Mouse (Mus musculus): ENCODE measurements around the gene Mylk2. TPM values are rescaled to one million over a fixed set of nuclear protein-coding genes. Genes with fewer than 3 reads are reported as not detected.

The Mylk2 gene
- polyA plus RNA-seq (2015; fragmentation: Nextera tagmentation; extraction: Ambion mirVana): 0.14 TPM in 1 of 2 replicates, not detected in the other

DNA sequence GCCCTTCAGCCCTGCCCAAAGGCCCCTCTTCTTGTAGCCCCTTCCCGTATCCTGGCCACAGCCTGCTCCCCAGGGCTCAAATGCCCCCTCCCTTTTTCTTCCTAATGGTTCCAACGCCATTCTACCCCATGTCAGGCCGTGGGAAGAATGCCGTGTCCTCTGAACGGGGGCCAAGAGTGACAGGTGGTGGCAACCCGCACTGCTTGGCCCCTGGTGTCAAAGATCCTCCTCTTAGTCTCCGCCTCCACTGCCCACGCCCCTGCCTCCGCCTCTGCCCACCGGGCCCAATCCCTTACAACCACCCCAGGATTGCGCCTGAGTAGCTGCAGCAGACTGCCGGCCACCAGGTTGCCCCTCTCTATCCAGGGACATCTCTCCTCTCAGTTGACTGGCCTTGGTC lies at the start of gene Mylk2:
TSS of gene Mylk2 (plus strand) at position 322 of the 400 bp plus-strand sequence.
- H3K4me2 ChIP-seq (ENCODE audit: low read length): no peak within 1 kb of the TSS
- WGBS: 17% methylated on average over 12 of the region's 12 CpGs
- ATAC-seq: no peak
- no peaks in the 10 kb centered on the region for H3K9me3 ChIP-seq (replicated peaks; ENCODE audit: control insufficient read depth, low read length, poor library complexity, severe bottlenecking)
- H3K27ac ChIP-seq (ENCODE audit: low read length): no peak within 1 kb of the TSS
- peaks cover 23% of the 10 kb centered on the region for H3K27me3 ChIP-seq (ENCODE audit: control insufficient read depth, insufficient read depth, low read depth, low read length)
- no peak within 1 kb of the TSS for H3K9ac ChIP-seq (ENCODE audit: low read depth, low read length)
- no peaks in the 10 kb centered on the region for H3K36me3 ChIP-seq (ENCODE audit: control insufficient read depth, insufficient read depth, low read length)
- peaks cover 3% of the 10 kb centered on the region; the same call in 1 of the 2 replicates for H3K4me1 ChIP-seq (ENCODE audit: control insufficient read depth, insufficient read depth, low read length)
- no peak within 1 kb of the TSS for H3K4me3 ChIP-seq (ENCODE audit: low read depth, low read length)

- Histone ChIP-seq H3K4me2 (ENCODE audit: low read length) (no peak overlapping the region), H3K27me3 (ENCODE audit: control insufficient read depth, insufficient read depth, low read depth, low read length) (no peaks in the 10 kb centered on the region), H3K9me3 (replicated peaks; ENCODE audit: control insufficient read depth, low read length, poor library complexity, severe bottlenecking) (no peaks in the 10 kb centered on the region), H3K9ac (ENCODE audit: low read depth, low read length) (no peak overlapping the region), H3K4me1 (ENCODE audit: control insufficient read depth, insufficient read depth, low read length) (no peaks in the 10 kb centered on the region), H3K4me3 (ENCODE audit: low read depth, low read length) (no peak overlapping the region), H3K27ac (ENCODE audit: low read length) (no peak overlapping the region), H3K36me3 (ENCODE audit: control insufficient read depth, insufficient read depth, low read length) (no peaks in the 10 kb centered on the region)
- ATAC-seq: no peak
- WGBS: 100% methylated on average over 1 of the region's 1 CpGs
Observed at GRCm38 (mm10) chr2:152861891-152862290, 49.3 kb upstream of the Mylk2 start.

DNA sequence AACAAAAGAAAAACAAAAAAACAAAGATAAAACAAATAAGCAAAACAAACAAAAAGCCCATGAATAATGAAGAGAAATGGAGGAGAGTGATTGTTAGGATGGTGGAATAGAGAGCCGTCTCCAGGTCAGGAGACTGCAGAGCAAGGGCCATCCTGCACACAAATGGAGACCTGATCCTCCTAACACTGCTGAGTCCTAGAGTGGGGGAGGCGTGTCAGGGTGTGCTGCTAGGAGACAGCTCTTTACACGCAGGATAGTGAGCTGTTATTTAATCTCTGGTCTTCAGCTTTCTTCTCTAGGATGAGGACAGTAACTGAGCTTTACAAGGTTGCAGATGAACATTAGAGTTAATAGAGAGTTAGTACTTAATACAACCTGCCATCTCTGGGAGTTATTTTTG lies 48.5 kb upstream of the Mylk2 start:
- H3K4me3 ChIP-seq (ENCODE audit: low read depth, low read length): no peak overlapping the region
- H3K27me3 ChIP-seq (ENCODE audit: control insufficient read depth, insufficient read depth, low read depth, low read length): no peaks in the 10 kb centered on the region
- no peak overlapping the region for H3K9ac ChIP-seq (ENCODE audit: low read depth, low read length)
- WGBS: 66% methylated on average over 3 of the region's 3 CpGs
- no peaks in the 10 kb centered on the region for H3K9me3 ChIP-seq (replicated peaks; ENCODE audit: control insufficient read depth, low read length, poor library complexity, severe bottlenecking)
- ATAC-seq: no peak
- H3K4me1 ChIP-seq (ENCODE audit: control insufficient read depth, insufficient read depth, low read length): no peaks in the 10 kb centered on the region
- H3K27ac ChIP-seq (ENCODE audit: low read length): no peak overlapping the region
- no peaks in the 10 kb centered on the region for H3K36me3 ChIP-seq (ENCODE audit: control insufficient read depth, insufficient read depth, low read length)
- H3K4me2 ChIP-seq (ENCODE audit: low read length): no peak overlapping the region

DNA sequence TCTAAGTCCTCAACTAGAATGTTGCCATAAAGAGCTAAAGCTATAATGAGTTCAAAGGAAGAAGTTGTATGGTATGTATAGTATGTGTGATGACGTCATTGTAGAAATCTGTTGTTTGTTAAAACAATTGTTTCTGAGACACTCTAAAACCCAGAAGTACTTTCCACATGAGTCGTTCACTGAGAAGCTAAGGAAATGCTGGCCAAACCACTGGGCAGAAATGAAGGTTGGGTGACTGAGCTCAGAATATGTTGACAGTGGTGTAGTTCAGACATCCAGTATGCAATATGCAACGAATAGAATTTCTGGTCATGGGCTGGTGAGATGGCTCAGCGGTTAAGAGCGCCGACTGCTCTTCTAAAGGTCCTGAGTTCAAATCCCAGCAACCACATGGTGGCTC lies 47.8 kb upstream of the Mylk2 start:
- Histone ChIP-seq H3K27me3 (ENCODE audit: control insufficient read depth, insufficient read depth, low read depth, low read length) (no peaks in the 10 kb centered on the region), H3K4me3 (ENCODE audit: low read depth, low read length) (no peak overlapping the region), H3K9ac (ENCODE audit: low read depth, low read length) (no peak overlapping the region), H3K36me3 (ENCODE audit: control insufficient read depth, insufficient read depth, low read length) (no peaks in the 10 kb centered on the region), H3K4me2 (ENCODE audit: low read length) (no peak overlapping the region), H3K9me3 (replicated peaks; ENCODE audit: control insufficient read depth, low read length, poor library complexity, severe bottlenecking) (no peaks in the 10 kb centered on the region), H3K27ac (ENCODE audit: low read length) (no peak overlapping the region), H3K4me1 (ENCODE audit: control insufficient read depth, insufficient read depth, low read length) (no peaks in the 10 kb centered on the region)
- no peak for ATAC-seq
- WGBS: 95% methylated on average over 6 of the region's 6 CpGs

GRCm38 (mm10) chr2:152878239-152878638 lies 32.9 kb upstream of the Mylk2 start:
- Histone ChIP-seq H3K9ac (ENCODE audit: low read depth, low read length) (no peak overlapping the region), H3K4me1 (ENCODE audit: control insufficient read depth, insufficient read depth, low read length) (no peaks in the 10 kb centered on the region), H3K36me3 (ENCODE audit: control insufficient read depth, insufficient read depth, low read length) (no peaks in the 10 kb centered on the region), H3K27me3 (ENCODE audit: control insufficient read depth, insufficient read depth, low read depth, low read length) (no peaks in the 10 kb centered on the region), H3K9me3 (replicated peaks; ENCODE audit: control insufficient read depth, low read length, poor library complexity, severe bottlenecking) (no peaks in the 10 kb centered on the region), H3K4me2 (ENCODE audit: low read length) (no peak overlapping the region), H3K27ac (ENCODE audit: low read length) (no peak overlapping the region), H3K4me3 (ENCODE audit: low read depth, low read length) (no peak overlapping the region)
- ATAC-seq: no peak
- WGBS: 91% methylated on average over 3 of the region's 3 CpGs

GRCm38 (mm10) chr2:152880898-152881297 lies 30.3 kb upstream of the Mylk2 start:
- Histone ChIP-seq H3K27me3 (ENCODE audit: control insufficient read depth, insufficient read depth, low read depth, low read length) (no peaks in the 10 kb centered on the region), H3K27ac (ENCODE audit: low read length) (no peak overlapping the region), H3K9ac (ENCODE audit: low read depth, low read length) (no peak overlapping the region), H3K36me3 (ENCODE audit: control insufficient read depth, insufficient read depth, low read length) (no peaks in the 10 kb centered on the region), H3K4me2 (ENCODE audit: low read length) (no peak overlapping the region), H3K4me1 (ENCODE audit: control insufficient read depth, insufficient read depth, low read length) (no peaks in the 10 kb centered on the region), H3K9me3 (replicated peaks; ENCODE audit: control insufficient read depth, low read length, poor library complexity, severe bottlenecking) (no peaks in the 10 kb centered on the region), H3K4me3 (ENCODE audit: low read depth, low read length) (no peak overlapping the region)
- WGBS: 94% methylated on average over 13 of the region's 13 CpGs
- ATAC-seq: no peak

DNA sequence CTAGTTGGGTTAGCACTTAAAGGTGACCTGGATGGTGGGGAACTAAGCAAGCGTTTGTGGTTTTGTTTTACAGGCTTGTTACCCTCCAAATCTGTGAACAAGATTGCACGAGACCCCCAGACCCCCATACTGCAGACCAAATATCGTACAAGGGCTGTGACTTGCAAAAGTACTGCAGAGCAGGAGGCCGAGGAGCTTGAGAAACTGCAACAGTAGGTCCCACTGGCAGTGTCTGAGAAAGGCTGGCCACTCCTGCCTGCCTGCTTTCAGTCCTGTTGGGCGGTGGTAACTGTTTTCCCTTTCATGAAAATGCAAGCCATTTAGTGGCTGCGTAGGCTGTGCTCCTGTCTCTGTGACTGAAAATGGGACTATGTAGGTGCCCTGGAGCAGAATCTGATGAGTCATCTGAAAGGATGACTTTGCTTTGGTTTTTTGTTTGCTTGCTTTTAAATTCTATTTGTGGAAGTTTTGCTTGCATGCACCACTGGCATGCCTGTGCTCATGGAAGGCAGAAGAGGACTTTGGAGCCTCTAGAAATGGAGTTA lies 27.0 kb upstream of the Mylk2 start:
- H3K4me1 ChIP-seq (ENCODE audit: control insufficient read depth, insufficient read depth, low read length): no peaks in the 10 kb centered on the region
- H3K27me3 ChIP-seq (ENCODE audit: control insufficient read depth, insufficient read depth, low read depth, low read length): no peaks in the 10 kb centered on the region
- no peak overlapping the region for H3K9ac ChIP-seq (ENCODE audit: low read depth, low read length)
- no peak overlapping the region for H3K4me2 ChIP-seq (ENCODE audit: low read length)
- H3K27ac ChIP-seq (ENCODE audit: low read length): no peak overlapping the region
- ATAC-seq: no peak
- H3K4me3 ChIP-seq (ENCODE audit: low read depth, low read length): no peak overlapping the region
- H3K9me3 ChIP-seq (replicated peaks; ENCODE audit: control insufficient read depth, low read length, poor library complexity, severe bottlenecking): no peaks in the 10 kb centered on the region
- WGBS: 96% methylated on average over 6 of the region's 6 CpGs
- H3K36me3 ChIP-seq (ENCODE audit: control insufficient read depth, insufficient read depth, low read length): no peaks in the 10 kb centered on the region

- no peak overlapping the region for H3K27ac ChIP-seq (ENCODE audit: low read length)
- no peaks in the 10 kb centered on the region for H3K9me3 ChIP-seq (replicated peaks; ENCODE audit: control insufficient read depth, low read length, poor library complexity, severe bottlenecking)
- no peak overlapping the region for H3K4me3 ChIP-seq (ENCODE audit: low read depth, low read length)
- no peaks in the 10 kb centered on the region for H3K27me3 ChIP-seq (ENCODE audit: control insufficient read depth, insufficient read depth, low read depth, low read length)
- H3K36me3 ChIP-seq (ENCODE audit: control insufficient read depth, insufficient read depth, low read length): no peaks in the 10 kb centered on the region
- H3K4me2 ChIP-seq (ENCODE audit: low read length): no peak overlapping the region
- 94% methylated on average over 3 of the region's 3 CpGs for WGBS
- no peaks in the 10 kb centered on the region for H3K4me1 ChIP-seq (ENCODE audit: control insufficient read depth, insufficient read depth, low read length)
- ATAC-seq: no peak
- no peak overlapping the region for H3K9ac ChIP-seq (ENCODE audit: low read depth, low read length)
Observed at GRCm38 (mm10) chr2:152887230-152887629, 23.9 kb upstream of the Mylk2 start.

DNA sequence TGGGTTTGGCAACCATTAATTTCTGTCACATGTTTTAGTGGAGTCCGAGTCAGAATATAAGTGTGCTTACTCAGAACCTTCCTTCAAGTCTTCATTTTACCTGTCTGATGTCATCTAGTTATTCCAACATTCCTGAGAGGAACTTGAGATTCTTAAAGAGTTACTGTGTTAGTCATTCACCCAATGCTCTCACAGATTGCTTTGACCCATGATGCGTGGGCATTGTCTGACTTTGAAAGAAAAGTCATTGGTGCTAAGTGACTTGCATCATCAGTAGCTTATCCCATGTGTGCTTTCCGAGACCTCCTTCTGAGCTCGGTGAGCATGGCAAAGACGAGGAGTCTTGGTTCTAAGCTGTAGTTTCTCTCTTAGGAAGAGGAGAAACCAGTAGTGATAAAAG lies 22.4 kb upstream of the Mylk2 start:
- H3K27me3 ChIP-seq (ENCODE audit: control insufficient read depth, insufficient read depth, low read depth, low read length): no peaks in the 10 kb centered on the region
- no peaks in the 10 kb centered on the region for H3K9me3 ChIP-seq (replicated peaks; ENCODE audit: control insufficient read depth, low read length, poor library complexity, severe bottlenecking)
- no peak overlapping the region for H3K9ac ChIP-seq (ENCODE audit: low read depth, low read length)
- no peak overlapping the region for H3K4me3 ChIP-seq (ENCODE audit: low read depth, low read length)
- no peak overlapping the region for H3K27ac ChIP-seq (ENCODE audit: low read length)
- H3K4me2 ChIP-seq (ENCODE audit: low read length): no peak overlapping the region
- no peaks in the 10 kb centered on the region for H3K4me1 ChIP-seq (ENCODE audit: control insufficient read depth, insufficient read depth, low read length)
- H3K36me3 ChIP-seq (ENCODE audit: control insufficient read depth, insufficient read depth, low read length): no peaks in the 10 kb centered on the region
- ATAC-seq: no peak
- 87% methylated on average over 5 of the region's 5 CpGs for WGBS
